Mouse (Mus musculus): ENCODE data around the gene Omt2b.
"Not testable (repeated sequence)": the region's sequence is repeated elsewhere in the genome, so short reads cannot be mapped to it uniquely, and the experiment has no call there.

Omt2b gene

GRCm38 (mm10) chr9:78327289-78327688 lies at the start of gene Omt2b:
Gene Omt2b, plus strand, starts transcription at chr9:78327589.
- not testable (repeated sequence) for DNase-seq

GRCm38 (mm10) chr9:78282002-78282711 lies 45.2 kb upstream of the Omt2b start:
- peak; percentile 2 for DNase-seq

DNA sequence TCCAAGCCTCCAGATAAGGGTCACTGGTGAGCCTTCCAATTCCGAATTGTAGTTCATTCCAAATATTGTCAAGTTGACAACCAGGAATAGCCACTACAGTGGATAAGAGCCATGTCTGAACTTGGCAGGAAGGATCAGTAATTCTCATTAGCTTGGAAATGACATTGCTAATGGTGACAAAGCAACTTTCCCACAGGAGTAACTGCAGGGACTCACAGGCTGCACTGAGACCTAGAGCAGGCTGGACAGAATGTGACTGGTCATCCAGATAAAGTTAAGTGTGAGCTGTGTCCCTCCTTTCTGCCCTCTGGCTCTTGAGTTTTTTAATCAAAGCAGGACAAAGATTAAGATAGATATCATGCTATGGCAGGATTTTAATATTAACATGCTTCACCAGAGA lies 38.3 kb upstream of the Omt2b start:
- not testable (repeated sequence) for DNase-seq

- peak; percentile 7 for DNase-seq
These were observed 37.7 kb upstream of the Omt2b start, which contains the start of gene Gm10639 for GRCm38 (mm10) chr9:78289723-78290122. Gene Gm10639, plus strand, starts transcription at chr9:78289923.

DNA sequence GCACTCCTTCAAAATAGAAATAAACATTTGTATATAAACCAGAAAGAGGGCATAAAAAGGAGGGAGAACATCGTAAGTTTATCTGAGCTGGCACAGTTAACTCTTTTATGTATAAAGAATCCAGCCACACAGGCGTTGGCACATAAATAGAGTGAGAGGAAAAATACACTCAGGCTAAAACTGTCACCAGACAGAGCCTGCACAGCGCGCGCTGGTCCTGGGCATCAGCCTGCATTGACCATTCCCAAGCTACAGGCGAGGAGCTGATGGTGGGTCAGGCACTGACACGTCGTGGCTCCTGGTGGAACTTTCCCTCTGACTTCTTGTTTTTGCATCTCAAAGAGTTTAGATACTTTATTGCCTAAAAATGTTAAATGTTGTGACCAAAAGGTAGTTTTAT lies 34.9 kb upstream of the Omt2b start:
- DNase-seq: not testable (repeated sequence)

DNA sequence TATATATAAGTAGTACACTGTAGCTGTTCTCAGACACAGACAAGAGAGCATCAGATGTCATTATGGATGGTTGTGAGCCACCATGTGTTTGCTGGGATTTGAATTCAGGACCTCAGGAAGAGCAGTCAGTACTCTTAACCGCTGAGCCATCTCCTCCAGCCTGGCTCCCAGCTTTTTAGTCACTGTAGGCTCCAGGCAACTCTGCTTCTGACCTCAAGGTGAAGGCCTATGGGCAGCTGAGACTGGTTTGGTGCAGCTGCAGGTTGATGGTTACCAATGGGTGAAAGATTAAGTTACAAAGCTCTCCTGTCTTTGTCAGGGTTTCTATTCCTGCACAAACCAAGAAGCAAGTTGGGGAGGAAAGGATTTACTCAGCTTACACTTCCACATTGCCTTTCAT lies 33.7 kb upstream of the Omt2b start:
- DNase-seq: not testable (repeated sequence)

DNA sequence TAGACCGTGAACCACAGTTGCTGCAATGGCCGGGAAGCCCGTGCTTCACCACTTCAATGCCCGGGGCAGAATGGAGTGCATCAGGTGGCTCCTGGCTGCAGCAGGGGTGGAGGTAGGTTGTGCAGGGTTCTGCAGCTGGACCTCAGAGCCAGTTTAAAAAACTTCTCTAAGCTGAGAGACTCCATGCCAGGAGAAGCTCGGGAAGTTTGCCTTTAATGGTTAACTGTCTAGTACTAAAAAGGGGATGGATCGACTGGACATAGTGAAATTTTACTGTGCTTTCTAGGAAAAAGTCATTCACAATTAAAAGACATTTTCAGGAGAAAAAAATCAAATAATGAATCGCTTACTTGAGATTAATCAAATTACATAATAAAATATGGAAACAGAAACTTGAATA lies 32.6 kb upstream of the Omt2b start:
- DNase-seq: not testable (repeated sequence)

GRCm38 (mm10) chr9:78296089-78296488 lies 31.3 kb upstream of the Omt2b start:
- DNase-seq: peak; percentile 42

GRCm38 (mm10) chr9:78298232-78298631 lies 29.2 kb upstream of the Omt2b start:
- no peak for DNase-seq

DNA sequence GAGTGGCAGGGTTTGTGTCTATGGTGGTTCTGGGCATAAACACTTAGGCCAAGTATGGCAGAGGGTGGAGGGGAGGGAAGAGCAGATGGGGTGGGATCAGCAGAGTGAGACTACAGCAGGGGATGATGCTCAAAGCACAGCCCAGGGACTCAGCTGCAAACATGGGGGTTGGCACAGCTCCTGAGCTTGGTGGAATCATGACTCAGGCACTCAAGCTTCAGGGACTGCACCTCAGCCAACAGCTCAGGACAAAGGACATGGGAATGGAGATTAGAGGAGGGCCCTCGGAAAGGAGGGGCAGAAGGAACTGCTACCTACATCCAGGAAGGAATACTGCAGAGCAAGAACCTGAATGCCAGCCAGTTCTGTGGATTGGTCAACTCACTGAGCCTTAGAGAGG lies 28.2 kb upstream of the Omt2b start:
- peak; percentile 15 for DNase-seq

DNA sequence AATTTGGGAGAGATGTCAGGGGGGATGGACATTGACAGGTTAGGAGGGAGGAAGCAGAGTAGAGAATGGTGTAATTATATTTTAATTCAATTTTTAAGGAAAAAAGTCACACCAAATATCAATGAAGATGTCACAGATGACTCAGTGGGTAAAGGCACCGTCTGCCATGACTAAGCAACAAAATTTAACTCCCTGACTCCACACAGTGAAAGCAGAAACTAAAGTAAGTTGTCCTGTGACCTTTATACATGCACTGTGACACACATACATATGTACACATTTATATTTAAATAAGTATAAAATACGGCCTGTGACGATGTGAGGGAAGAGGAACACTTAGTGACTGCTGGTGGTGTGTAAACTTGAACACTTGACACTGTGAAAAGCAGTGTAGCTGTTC lies 19.3 kb upstream of the Omt2b start:
- DNase-seq: not testable (repeated sequence)

GRCm38 (mm10) chr9:78314696-78315095 lies 12.7 kb upstream of the Omt2b start, which contains the start of gene Omt2a:
Gene Omt2a, minus strand, starts transcription at chr9:78314796.
- DNase-seq: no peak

- no peak for DNase-seq
These were observed 7.9 kb upstream of the Omt2b start for GRCm38 (mm10) chr9:78319499-78319898.

DNA sequence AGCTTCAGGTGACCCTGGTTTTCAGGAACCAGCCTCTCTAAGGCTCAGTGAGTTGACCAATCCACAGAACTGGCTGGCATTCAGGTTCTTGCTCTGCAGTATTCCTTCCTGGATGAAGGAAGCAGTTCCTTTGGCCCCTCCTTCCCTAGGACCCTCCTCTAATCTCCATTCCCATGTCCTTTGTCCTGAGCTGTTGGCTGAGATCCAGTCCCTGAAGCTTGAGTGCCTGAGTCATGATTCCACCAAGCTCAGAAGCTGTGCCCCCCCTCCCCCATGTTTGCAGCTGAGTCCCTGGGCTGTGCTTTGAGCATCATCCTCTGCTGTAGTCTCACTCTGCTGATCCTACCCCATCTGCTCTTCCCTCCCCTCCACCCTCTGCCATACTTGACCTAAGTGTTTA lies 9.7 kb downstream of the Omt2b start:
- not testable (repeated sequence) for DNase-seq

GRCm38 (mm10) chr9:78340324-78340723 lies 12.9 kb downstream of the Omt2b start:
- peak; percentile 21 for DNase-seq

GRCm38 (mm10) chr9:78342494-78342893 lies 15.1 kb downstream of the Omt2b start:
- not testable (repeated sequence) for DNase-seq

GRCm38 (mm10) chr9:78343055-78343454 lies 15.7 kb downstream of the Omt2b start:
- not testable (repeated sequence) for DNase-seq

GRCm38 (mm10) chr9:78345235-78345634 lies 17.8 kb downstream of the Omt2b start:
- DNase-seq: not testable (repeated sequence)

DNA sequence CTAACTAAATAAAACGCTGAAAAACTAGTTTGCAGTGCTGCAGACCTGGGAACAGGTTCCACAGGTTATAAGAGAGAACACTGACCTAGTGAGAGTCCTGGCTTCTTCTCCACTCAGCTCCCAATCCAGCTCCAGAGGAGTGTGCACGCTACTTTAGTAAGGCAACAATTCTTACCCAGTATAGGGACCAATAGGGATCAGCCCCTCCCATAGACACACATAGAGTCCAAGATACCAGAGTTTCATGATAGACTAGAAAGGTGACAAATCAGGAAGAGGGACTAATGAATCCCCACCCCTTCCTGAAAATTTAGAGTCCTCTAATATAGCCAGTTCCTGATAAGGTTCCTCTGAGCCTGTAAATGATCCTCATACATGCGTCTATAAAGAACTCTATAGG lies 19.6 kb downstream of the Omt2b start:
- DNase-seq: peak; percentile 21

GRCm38 (mm10) chr9:78348206-78349004 lies 21.0 kb downstream of the Omt2b start:
- DNase-seq: not testable (repeated sequence)

- not testable (repeated sequence) for DNase-seq
These were observed 21.8 kb downstream of the Omt2b start for GRCm38 (mm10) chr9:78349141-78349540.

DNA sequence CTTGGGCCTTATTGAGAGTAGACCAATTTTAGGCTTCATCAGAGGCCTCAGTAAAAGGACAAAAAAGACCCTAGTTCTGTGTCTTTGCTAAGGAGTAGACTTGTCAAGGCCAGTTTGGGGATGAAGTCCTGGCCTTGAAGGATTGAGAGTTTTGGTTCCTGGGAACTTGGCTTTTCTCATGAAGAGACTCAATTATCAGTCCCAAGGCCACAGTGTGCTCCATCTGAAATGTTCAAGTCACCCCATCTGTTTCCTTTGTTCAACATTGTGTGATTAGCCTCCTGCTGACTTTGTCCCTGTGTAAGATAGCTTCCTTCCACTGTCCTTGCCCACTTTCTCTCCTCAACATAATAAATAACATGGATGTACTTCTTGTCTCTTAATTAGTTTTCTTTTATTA lies 22.6 kb downstream of the Omt2b start:
- not testable (repeated sequence) for DNase-seq

DNA sequence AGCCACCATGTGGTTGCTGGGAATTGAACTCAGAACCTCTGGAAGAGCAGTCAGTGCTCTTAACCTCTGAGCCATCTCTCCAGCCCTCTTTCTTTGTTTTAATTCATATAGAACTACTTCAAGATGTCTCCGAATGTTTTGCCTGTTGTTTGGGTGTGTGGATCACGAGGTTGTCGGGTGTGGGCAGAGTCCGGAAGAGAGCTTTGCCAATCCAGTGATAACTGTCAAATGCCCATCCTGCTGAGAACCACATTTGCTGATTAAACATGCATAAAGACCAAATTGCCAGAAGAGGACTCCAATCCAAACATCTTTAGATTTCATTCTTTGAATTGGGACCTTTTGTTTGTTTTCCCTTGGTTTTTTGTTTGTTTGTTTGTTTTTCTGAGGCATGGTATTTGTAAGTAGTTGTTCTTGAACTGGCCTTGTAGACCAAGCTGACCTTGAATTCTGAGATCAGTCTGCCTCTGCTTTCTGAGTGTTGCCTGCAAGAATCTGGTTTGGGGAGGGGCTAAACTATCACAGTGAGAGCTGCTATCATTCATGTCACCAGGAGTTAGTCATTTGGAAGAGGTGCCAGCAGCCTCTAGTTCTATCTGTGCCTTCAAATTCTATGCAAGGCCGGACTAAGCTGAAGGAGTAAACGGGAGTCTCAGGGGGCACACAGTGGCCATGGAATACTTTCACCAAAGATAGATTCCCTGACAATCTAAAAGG lies 24.3 kb downstream of the Omt2b start:
- no peak for DNase-seq
